Mouse (Mus musculus) kidney, embryonic 15.5 days (tissue): ENCODE measurements around the gene Rpp14. TPM values are rescaled to one million over a fixed set of nuclear protein-coding genes. Genes with fewer than 3 reads are reported as not detected.

Experiments used
- ATAC-seq: fragments of 200-750 bp; cut with Nextera tagmentation; replicated peaks from 2 replicates; pipeline ENCODE4 v1.8.0; 2017; ENCODE audit warnings: moderate TSS enrichment; ENCODE audit not compliant: low FRiP score
- H3K27ac ChIP-seq: fragments of 300-500 bp; sonication (generic); 2 replicates; pipeline ENCODE4 v1.5.1; 2015; ENCODE audit warnings: mild to moderate bottlenecking, inconsistent platforms
- H3K27me3 ChIP-seq: fragments of 300-500 bp; sonication (generic); 2 replicates; pipeline ENCODE4 v1.6.1; 2015; ENCODE audit warnings: inconsistent platforms
- H3K36me3 ChIP-seq: fragments of 300-500 bp; sonication (generic); 2 replicates; pipeline ENCODE4 v1.6.1; 2015; ENCODE audit warnings: inconsistent platforms
- H3K4me1 ChIP-seq: fragments of 300-500 bp; sonication (generic); 2 replicates; pipeline ENCODE4 v1.6.1; 2015; ENCODE audit warnings: inconsistent platforms
- H3K4me2 ChIP-seq: fragments of 300-500 bp; sonication (generic); 2 replicates; pipeline ENCODE4 v1.6.1; 2015; ENCODE audit warnings: moderate library complexity, mild to moderate bottlenecking, inconsistent platforms
- H3K4me3 ChIP-seq: fragments of 300-500 bp; sonication (generic); replicated peaks from 2 replicates; pipeline ENCODE4 v1.5.1; 2015; ENCODE audit warnings: mild to moderate bottlenecking, inconsistent platforms
- H3K9ac ChIP-seq: fragments of 300-500 bp; sonication (generic); 2 replicates; pipeline ENCODE4 v1.6.1; 2015; ENCODE audit warnings: mild to moderate bottlenecking, inconsistent platforms
- H3K9me3 ChIP-seq: fragments of 300-500 bp; sonication (generic); replicated peaks from 2 replicates; pipeline ENCODE4 v1.6.1; 2016; ENCODE audit warnings: inconsistent platforms
- WGBS: fragments of 180-500 bp; shearing (Covaris S2); methylation state at CpG from one replicate; pipeline ENCODE4 v1.1.7; 2015; ENCODE audit warnings: mixed read lengths; 5-methylcytosine and 5-hydroxymethylcytosine counted together
- polyA plus RNA-seq: library from polyadenylated mRNA; unstranded; fragments of >200 nt; fragmentation: Nextera tagmentation; extraction: Ambion mirVana; gene quantifications from 2 replicates; pipeline ENCODE4 v1.2.1, GENCODE M21; 2015

Rpp14 gene
- 53.0 and 55.5 TPM in 2 replicates for polyA plus RNA-seq

DNA sequence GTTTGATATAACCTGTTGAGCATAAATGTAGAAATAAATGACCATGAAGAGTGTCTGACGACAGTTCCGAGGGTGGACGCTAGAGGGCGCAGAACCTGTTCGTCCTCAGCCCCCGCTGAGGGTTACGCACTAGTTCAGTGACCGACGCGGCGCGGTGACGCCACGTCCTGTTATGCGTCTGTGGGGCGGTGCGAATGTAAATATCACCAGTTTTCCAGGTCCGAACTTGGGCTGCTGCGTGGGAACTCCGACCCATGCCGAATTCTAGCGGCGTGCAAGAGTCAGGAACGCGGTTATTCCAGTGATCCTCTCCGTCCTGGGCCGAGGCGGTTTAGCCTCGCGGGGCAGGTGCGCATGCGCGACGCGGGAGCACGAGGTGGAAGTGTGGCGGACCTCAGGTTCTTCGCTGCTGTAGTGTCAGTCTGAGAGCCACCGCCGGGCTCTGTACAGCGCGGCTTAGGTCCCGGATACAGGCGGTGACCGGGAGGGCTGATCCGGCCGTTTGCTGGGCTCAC lies at the start of gene Rpp14:
Rpp14 (plus strand) TSS at position 203 of the 515 bp plus-strand sequence.
- WGBS = under 1% methylated on average over 47 of the region's 47 CpGs
- peak; percentile 97 for ATAC-seq
- peak within 1 kb of the TSS; percentile 82 for H3K4me3 ChIP-seq
- peaks cover 16% of the 10 kb centered on the region for H3K4me1 ChIP-seq
- no peaks in the 10 kb centered on the region for H3K9me3 ChIP-seq
- H3K4me2 ChIP-seq = peak within 1 kb of the TSS; percentile 81
- no peaks in the 10 kb centered on the region for H3K27me3 ChIP-seq
- peak within 1 kb of the TSS; percentile 99 for H3K27ac ChIP-seq
- H3K9ac ChIP-seq = peak within 1 kb of the TSS; percentile 74
- H3K36me3 ChIP-seq = peaks cover 18% of the 10 kb centered on the region

DNA sequence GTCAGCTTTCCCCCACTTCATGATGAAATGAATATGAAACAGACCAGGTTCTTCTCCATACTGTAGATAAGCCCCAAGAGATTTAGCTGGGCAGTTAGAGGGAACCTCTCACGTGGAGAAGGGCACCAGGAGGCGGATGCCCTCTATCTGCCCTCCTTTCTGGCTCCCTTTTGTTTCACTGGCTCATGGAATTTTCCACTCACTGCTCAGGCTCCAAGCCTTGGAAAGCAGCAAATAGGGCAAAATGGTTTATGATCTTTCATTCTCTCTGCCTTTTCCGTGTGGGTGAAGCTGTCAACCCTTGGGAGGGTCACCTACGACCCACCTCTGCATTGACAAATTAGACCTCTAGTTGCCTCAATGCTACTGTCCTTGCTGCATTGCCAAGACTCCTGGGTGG lies 49.6 kb upstream of the Rpp14 start:
- H3K4me3 ChIP-seq = no peak overlapping the region
- WGBS = 46% methylated on average over 4 of the region's 4 CpGs
- no peak; the same call in 1 of the 2 replicates for ATAC-seq
- no peaks in the 10 kb centered on the region for H3K36me3 ChIP-seq
- H3K4me2 ChIP-seq = no peak overlapping the region
- H3K27ac ChIP-seq = no peak overlapping the region
- H3K4me1 ChIP-seq = peaks cover 3% of the 10 kb centered on the region; the same call in 1 of the 2 replicates
- no peak overlapping the region for H3K9ac ChIP-seq
- no peaks in the 10 kb centered on the region for H3K9me3 ChIP-seq
- H3K27me3 ChIP-seq = no peaks in the 10 kb centered on the region

DNA sequence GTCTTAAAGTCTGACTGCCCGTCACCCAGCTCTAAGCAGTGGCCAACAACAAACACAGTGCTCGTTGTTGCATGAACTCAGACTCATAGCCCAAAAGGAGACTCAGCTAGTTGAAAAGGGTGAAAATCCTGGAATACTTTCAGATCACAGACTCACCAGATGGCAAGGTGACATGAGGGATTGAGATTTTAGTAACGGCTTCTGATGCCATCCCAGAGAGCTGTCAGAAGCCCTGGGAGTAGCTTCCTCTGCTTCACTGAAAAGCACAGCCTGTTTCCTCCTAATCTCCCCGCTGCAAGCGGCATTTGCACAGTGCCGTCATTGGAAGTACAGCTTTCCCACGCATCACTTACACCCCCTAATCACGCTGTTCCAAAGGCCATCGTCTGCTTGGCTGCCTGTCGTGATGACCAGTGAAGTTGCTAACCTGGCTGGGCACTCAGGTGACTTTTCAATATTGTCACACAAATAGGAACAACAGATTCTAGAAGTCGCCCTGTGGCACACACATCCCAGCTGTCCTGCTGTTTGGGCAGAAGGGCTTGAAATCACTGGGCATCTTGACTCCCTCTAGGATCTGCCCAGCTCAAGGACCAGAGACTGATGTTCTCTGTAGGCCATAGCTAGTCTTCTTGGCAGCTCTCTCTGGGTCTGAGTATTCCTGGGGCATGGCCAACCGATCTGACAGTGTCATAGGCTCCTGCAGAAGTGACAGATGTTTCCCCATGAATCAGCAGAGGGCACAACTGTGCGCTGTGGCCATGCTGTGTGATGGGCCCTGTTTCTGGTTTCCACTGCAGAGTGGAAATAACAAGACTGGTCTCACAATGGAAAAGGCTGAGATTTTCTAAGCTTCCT lies 47.9 kb upstream of the Rpp14 start:
- Histone ChIP-seq H3K27ac (no peak overlapping the region), H3K27me3 (no peaks in the 10 kb centered on the region), H3K36me3 (no peaks in the 10 kb centered on the region), H3K4me1 (peaks cover 3% of the 10 kb centered on the region; the same call in 1 of the 2 replicates), H3K9me3 (no peaks in the 10 kb centered on the region), H3K4me3 (no peak overlapping the region), H3K9ac (no peak overlapping the region), H3K4me2 (no peak overlapping the region)
- ATAC-seq = no peak
- WGBS = 69% methylated on average over 13 of the region's 13 CpGs

DNA sequence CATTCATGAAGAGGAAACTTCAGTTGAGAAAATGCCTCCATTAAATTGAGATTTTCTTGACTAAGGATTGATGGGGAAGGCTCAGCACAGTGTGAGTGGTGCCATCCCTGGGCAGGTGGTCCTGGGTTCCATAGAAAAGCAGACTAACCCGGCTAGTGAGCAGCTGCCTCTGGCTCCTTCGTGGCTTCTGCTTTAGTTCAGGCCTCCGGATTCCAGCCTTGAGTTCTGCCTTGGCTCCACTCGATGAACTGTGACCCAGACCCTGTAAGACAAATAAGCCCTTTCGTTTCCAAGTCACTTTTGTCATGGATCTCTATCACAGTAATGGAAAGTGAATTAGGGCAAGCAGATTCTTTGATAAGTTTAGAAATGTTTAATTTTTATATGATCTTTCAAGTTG lies 45.6 kb upstream of the Rpp14 start:
- no peaks in the 10 kb centered on the region for H3K9me3 ChIP-seq
- H3K27ac ChIP-seq = no peak overlapping the region
- H3K27me3 ChIP-seq = no peaks in the 10 kb centered on the region
- no peak overlapping the region for H3K4me2 ChIP-seq
- no peak for ATAC-seq
- 54% methylated on average over 5 of the region's 5 CpGs for WGBS
- no peak overlapping the region for H3K4me3 ChIP-seq
- no peaks in the 10 kb centered on the region for H3K36me3 ChIP-seq
- peaks cover 3% of the 10 kb centered on the region; the same call in 1 of the 2 replicates for H3K4me1 ChIP-seq
- no peak overlapping the region for H3K9ac ChIP-seq

DNA sequence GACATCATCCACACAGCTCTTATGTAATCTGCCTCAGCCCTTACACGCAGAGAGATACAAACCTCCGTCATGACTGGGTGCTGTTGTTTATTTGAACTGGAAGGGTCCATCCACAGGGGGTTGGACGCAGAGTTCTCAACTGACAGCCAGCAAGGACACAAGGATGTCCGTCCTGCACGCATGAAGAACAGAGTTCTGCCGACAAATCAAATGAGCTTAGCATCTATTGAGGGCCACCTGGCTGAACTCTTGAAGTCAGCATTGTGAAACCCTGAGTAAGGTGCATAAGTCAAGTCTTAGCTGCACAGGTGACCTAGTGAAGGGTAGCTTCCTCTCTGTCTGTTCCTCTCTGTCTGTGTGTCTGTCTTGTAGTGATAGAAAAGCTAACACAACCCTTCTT lies 44.2 kb upstream of the Rpp14 start:
- Histone ChIP-seq H3K4me3 (no peak overlapping the region), H3K36me3 (no peaks in the 10 kb centered on the region), H3K4me2 (no peak overlapping the region), H3K4me1 (no peaks in the 10 kb centered on the region; the same call in 1 of the 2 replicates), H3K9ac (no peak overlapping the region), H3K27ac (no peak overlapping the region), H3K9me3 (no peaks in the 10 kb centered on the region), H3K27me3 (no peaks in the 10 kb centered on the region)
- 91% methylated on average over 6 of the region's 6 CpGs for WGBS
- ATAC-seq = no peak

DNA sequence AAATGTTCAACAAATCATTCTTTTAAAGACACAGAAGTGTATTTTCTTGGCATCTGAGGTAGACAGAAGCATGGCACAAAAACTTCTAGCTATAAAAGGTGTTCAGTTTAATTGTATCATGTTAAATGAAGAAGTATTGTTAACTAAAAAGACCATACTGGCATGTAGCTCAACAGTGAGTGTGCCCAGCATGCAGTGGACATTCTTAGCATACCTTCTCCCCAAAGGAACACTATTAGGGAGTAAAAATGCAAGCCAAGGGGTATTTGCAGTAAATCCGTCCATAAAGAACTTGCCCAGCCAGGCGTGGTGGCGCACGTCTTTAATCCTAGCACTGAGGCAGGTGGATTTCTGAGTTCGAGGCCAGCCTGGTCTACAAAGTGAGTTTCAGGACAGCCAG lies 43.8 kb upstream of the Rpp14 start:
- no peaks in the 10 kb centered on the region; the same call in 1 of the 2 replicates for H3K4me1 ChIP-seq
- H3K36me3 ChIP-seq = no peaks in the 10 kb centered on the region
- no peaks in the 10 kb centered on the region for H3K9me3 ChIP-seq
- 77% methylated on average over 5 of the region's 5 CpGs for WGBS
- ATAC-seq = no peak
- H3K4me2 ChIP-seq = no peak overlapping the region
- H3K27ac ChIP-seq = no peak overlapping the region
- no peak overlapping the region for H3K4me3 ChIP-seq
- H3K9ac ChIP-seq = no peak overlapping the region
- H3K27me3 ChIP-seq = no peaks in the 10 kb centered on the region

DNA sequence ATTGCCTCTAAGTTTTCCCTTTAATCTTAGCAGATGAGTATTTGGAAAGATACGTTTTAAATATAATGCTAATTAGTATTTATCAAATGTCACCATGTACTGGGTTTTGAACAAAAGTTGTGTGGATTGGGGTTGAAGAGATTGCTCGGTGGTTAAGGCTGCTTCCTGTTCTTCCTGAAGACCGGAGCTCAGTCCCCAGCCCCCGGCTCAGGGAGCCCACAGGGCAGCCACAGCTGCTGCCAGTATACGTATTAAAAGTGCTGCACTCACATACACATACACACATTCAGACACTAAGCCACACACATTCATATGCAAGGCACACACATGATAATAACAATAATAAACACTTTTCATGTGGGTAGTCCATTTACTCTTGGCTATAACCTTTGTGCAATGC lies 42.0 kb upstream of the Rpp14 start:
- H3K4me2 ChIP-seq = no peak overlapping the region
- no peaks in the 10 kb centered on the region for H3K9me3 ChIP-seq
- no peaks in the 10 kb centered on the region for H3K4me1 ChIP-seq
- H3K9ac ChIP-seq = no peak overlapping the region
- H3K27me3 ChIP-seq = no peaks in the 10 kb centered on the region
- ATAC-seq = no peak
- H3K4me3 ChIP-seq = no peak overlapping the region
- no peak overlapping the region for H3K27ac ChIP-seq
- H3K36me3 ChIP-seq = peaks cover 4% of the 10 kb centered on the region; the same call in 1 of the 2 replicates
- 74% methylated on average over 5 of the region's 5 CpGs for WGBS

DNA sequence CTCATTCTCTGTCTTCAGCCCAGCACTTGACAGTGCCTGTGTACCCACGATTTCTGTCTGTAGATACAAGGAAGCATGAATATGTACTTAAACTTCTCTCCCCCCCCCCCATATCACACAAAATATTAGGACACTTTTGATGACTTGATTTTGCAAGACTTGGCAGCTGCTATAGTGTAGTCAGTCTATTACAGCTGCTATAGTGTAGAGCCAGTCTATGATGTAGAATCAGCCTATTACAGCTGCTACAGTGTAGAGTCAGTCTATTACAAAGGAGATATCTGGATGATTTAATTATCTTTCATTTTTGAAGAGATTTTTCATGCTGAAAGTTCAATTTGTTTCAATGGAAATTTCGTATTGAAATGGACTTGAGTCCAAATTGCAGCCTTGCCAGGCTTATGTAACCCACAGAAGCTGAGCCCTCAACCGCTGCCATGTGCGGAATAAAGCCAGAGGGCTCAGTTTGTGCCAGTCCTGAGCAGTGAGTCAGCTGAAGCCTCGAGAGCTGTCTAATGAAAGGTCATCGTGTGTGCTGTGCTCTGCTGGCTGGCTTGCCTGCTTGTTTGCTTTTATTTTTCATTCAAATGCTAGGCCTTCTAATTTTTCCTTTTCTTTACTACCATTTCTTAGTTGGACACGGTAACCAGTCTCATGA lies 41.2 kb upstream of the Rpp14 start:
- Histone ChIP-seq H3K36me3 (peaks cover 7% of the 10 kb centered on the region; the same call in 1 of the 2 replicates), H3K27ac (no peak overlapping the region), H3K4me2 (no peak overlapping the region), H3K9ac (no peak overlapping the region), H3K9me3 (no peaks in the 10 kb centered on the region), H3K27me3 (no peaks in the 10 kb centered on the region), H3K4me3 (no peak overlapping the region), H3K4me1 (no peaks in the 10 kb centered on the region)
- ATAC-seq = no peak
- 81% methylated on average over 7 of the region's 7 CpGs for WGBS

DNA sequence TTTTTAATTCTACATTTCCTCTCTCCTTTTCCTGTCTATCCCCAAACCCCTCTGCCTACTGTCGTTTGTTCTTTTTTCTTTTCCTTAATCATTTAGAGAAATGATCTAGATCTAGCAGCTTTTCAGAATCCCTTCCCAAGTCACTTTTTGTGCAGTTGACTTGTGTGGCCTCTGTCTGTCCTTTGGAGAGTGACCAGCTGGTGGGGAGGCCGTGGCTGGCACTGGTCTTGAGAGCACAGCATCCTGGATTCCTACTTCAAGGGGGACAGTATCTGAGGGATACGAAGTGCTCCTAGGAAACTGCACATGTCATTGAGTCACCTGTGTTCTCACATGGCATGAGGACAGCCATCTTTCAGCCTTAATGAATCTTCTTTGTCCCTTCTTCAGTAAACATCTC lies 40.0 kb upstream of the Rpp14 start:
- Histone ChIP-seq H3K27ac (no peak overlapping the region), H3K4me2 (no peak overlapping the region), H3K27me3 (no peaks in the 10 kb centered on the region), H3K9ac (no peak overlapping the region), H3K4me1 (no peaks in the 10 kb centered on the region), H3K9me3 (no peaks in the 10 kb centered on the region), H3K4me3 (no peak overlapping the region), H3K36me3 (peaks cover 11% of the 10 kb centered on the region; the same call in 1 of the 2 replicates)
- 66% methylated on average over 3 of the region's 3 CpGs for WGBS
- no peak for ATAC-seq

DNA sequence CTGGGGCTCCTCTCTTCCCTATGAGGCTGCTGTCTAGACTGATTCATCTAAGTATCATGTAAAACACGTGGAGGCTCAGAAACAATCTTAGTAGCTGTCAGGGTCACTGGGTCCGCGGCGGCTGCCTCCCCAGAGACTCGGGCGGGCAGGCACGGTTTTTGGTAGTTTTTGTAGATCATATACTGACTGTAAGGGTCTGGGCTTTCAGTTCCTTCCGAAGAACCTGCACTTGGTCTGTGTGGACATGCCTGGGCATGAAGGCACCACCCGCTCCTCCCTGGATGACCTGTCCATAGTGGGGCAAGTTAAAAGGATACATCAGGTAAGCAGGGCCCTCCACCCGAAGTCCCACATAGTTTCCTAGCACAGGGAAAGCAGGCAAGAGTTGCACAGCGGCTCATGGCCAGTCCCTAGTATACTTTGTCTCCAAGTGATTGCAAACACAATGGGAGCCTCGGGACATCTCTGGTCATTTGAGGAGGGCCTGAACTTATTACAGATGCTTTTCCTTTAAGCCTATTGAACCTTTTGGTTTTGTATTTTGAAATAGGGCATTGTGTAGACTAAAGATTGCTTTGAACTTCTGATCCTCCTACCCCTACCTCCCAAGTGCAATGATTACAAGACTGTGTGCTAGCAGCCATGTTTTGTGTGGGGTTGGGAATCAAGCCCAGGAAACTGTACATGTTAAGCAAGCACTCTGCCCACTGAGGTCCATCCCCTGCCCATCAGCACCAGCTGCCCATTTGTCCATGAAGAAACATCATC lies 39.1 kb upstream of the Rpp14 start:
- Histone ChIP-seq H3K9ac (no peak overlapping the region), H3K27ac (no peak overlapping the region), H3K27me3 (no peaks in the 10 kb centered on the region), H3K4me3 (no peak overlapping the region), H3K4me1 (no peaks in the 10 kb centered on the region), H3K36me3 (peaks cover 18% of the 10 kb centered on the region), H3K9me3 (no peaks in the 10 kb centered on the region), H3K4me2 (no peak overlapping the region)
- WGBS = 87% methylated on average over 12 of the region's 12 CpGs
- ATAC-seq = no peak

DNA sequence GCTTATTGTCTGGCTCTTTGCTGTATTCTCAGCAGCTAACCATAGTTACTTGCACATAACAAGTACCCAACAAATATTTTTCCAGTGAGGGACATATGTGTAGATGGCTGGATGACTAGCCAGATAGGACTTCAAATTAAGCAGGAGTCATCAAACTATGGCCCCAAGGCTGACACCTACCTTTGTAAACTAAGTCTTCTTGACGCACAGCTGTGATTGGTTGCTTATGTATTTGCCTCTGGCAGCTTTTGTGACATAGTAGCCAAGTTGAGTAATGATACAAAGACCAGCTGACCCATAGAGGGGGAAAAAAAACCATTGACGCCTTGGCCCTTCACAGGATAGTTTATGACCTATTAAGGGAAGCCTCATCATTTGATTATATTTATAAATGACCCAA lies 38.0 kb upstream of the Rpp14 start:
- Histone ChIP-seq H3K4me2 (no peak overlapping the region), H3K4me3 (no peak overlapping the region), H3K9me3 (no peaks in the 10 kb centered on the region), H3K4me1 (no peaks in the 10 kb centered on the region), H3K36me3 (peaks cover 18% of the 10 kb centered on the region), H3K27me3 (no peaks in the 10 kb centered on the region), H3K9ac (no peak overlapping the region), H3K27ac (no peak overlapping the region)
- no peak for ATAC-seq
- WGBS = 88% methylated on average over 2 of the region's 2 CpGs
